Mouse (Mus musculus): ENCODE results near the gene Nars2.

Nars2 gene

GRCm38 (mm10) chr7:97078685-97079084 is 127.4 kb downstream of the Nars2 start:
- H3K36me3 ChIP-seq (ENCODE audit: control insufficient read depth, insufficient read depth, low read length, poor library complexity, severe bottlenecking), result no peaks in the 10 kb centered on the region
- DNase-seq (ENCODE audit: low read depth, low spot score), result no peak
- no peaks in the 10 kb centered on the region; the same call in 1 of the 2 replicates for H3K27me3 ChIP-seq (ENCODE audit: control insufficient read depth, insufficient read depth, low read length, poor library complexity, severe bottlenecking)

GRCm38 (mm10) chr7:97079145-97079544 is 127.8 kb downstream of the Nars2 start:
- no peaks in the 10 kb centered on the region; the same call in 1 of the 2 replicates for H3K27me3 ChIP-seq (ENCODE audit: control insufficient read depth, insufficient read depth, low read length, poor library complexity, severe bottlenecking)
- no peaks in the 10 kb centered on the region for H3K36me3 ChIP-seq (ENCODE audit: control insufficient read depth, insufficient read depth, low read length, poor library complexity, severe bottlenecking)
- peak; percentile 49 for DNase-seq (ENCODE audit: low read depth, low spot score)

- no peaks in the 10 kb centered on the region for H3K36me3 ChIP-seq (ENCODE audit: control insufficient read depth, insufficient read depth, low read length, poor library complexity, severe bottlenecking)
- no peaks in the 10 kb centered on the region; the same call in 1 of the 2 replicates for H3K27me3 ChIP-seq (ENCODE audit: control insufficient read depth, insufficient read depth, low read length, poor library complexity, severe bottlenecking)
- DNase-seq (ENCODE audit: low read depth, low spot score), result no peak
These were observed 128.5 kb downstream of the Nars2 start for GRCm38 (mm10) chr7:97079651-97080365.

- DNase-seq (ENCODE audit: low read depth, low spot score), result no peak
- Histone ChIP-seq H3K36me3 (ENCODE audit: control insufficient read depth, insufficient read depth, low read length, poor library complexity, severe bottlenecking) (no peaks in the 10 kb centered on the region), H3K27me3 (ENCODE audit: control insufficient read depth, insufficient read depth, low read length, poor library complexity, severe bottlenecking) (no peaks in the 10 kb centered on the region; the same call in 1 of the 2 replicates)
These were observed 129.4 kb downstream of the Nars2 start for GRCm38 (mm10) chr7:97080621-97081241.

- Histone ChIP-seq H3K27me3 (ENCODE audit: control insufficient read depth, insufficient read depth, low read length, poor library complexity, severe bottlenecking) (no peaks in the 10 kb centered on the region; the same call in 1 of the 2 replicates), H3K36me3 (ENCODE audit: control insufficient read depth, insufficient read depth, low read length, poor library complexity, severe bottlenecking) (no peaks in the 10 kb centered on the region)
- DNase-seq (ENCODE audit: low read depth, low spot score), result peak; percentile 63
These were observed 130.1 kb downstream of the Nars2 start, which contains the start of gene Gab2 for GRCm38 (mm10) chr7:97081242-97081958. Gab2 (plus strand) TSS chr7:97081586.

- no peaks in the 10 kb centered on the region for H3K36me3 ChIP-seq (ENCODE audit: control insufficient read depth, insufficient read depth, low read length, poor library complexity, severe bottlenecking)
- H3K27me3 ChIP-seq (ENCODE audit: control insufficient read depth, insufficient read depth, low read length, poor library complexity, severe bottlenecking), result no peaks in the 10 kb centered on the region; the same call in 1 of the 2 replicates
- DNase-seq (ENCODE audit: low read depth, low spot score), result no peak
These were observed 130.6 kb downstream of the Nars2 start for GRCm38 (mm10) chr7:97081959-97082218.

GRCm38 (mm10) chr7:97082219-97083101 is 131.2 kb downstream of the Nars2 start:
- H3K36me3 ChIP-seq (ENCODE audit: control insufficient read depth, insufficient read depth, low read length, poor library complexity, severe bottlenecking), result no peaks in the 10 kb centered on the region
- DNase-seq (ENCODE audit: low read depth, low spot score), result peak; percentile 26
- H3K27me3 ChIP-seq (ENCODE audit: control insufficient read depth, insufficient read depth, low read length, poor library complexity, severe bottlenecking), result no peaks in the 10 kb centered on the region; the same call in 1 of the 2 replicates

- Histone ChIP-seq H3K36me3 (ENCODE audit: control insufficient read depth, insufficient read depth, low read length, poor library complexity, severe bottlenecking) (no peaks in the 10 kb centered on the region), H3K27me3 (ENCODE audit: control insufficient read depth, insufficient read depth, low read length, poor library complexity, severe bottlenecking) (no peaks in the 10 kb centered on the region; the same call in 1 of the 2 replicates)
- DNase-seq (ENCODE audit: low read depth, low spot score), result no peak
These were observed 132.3 kb downstream of the Nars2 start for GRCm38 (mm10) chr7:97083579-97083978.

GRCm38 (mm10) chr7:97084181-97084580 is 132.9 kb downstream of the Nars2 start:
- no peak for DNase-seq (ENCODE audit: low read depth, low spot score)
- H3K27me3 ChIP-seq (ENCODE audit: control insufficient read depth, insufficient read depth, low read length, poor library complexity, severe bottlenecking), result no peaks in the 10 kb centered on the region; the same call in 1 of the 2 replicates

GRCm38 (mm10) chr7:97085291-97085690 is 134.0 kb downstream of the Nars2 start:
- no peaks in the 10 kb centered on the region; the same call in 1 of the 2 replicates for H3K27me3 ChIP-seq (ENCODE audit: control insufficient read depth, insufficient read depth, low read length, poor library complexity, severe bottlenecking)
- no peaks in the 10 kb centered on the region for H3K36me3 ChIP-seq (ENCODE audit: control insufficient read depth, insufficient read depth, low read length, poor library complexity, severe bottlenecking)
- peak; percentile 77 for DNase-seq (ENCODE audit: low read depth, low spot score)

More at GRCm38 (mm10) chr7:97084181-97084580, 132.9 kb downstream of the Nars2 start:
- no peaks in the 10 kb centered on the region for H3K36me3 ChIP-seq (ENCODE audit: control insufficient read depth, insufficient read depth, low read length, poor library complexity, severe bottlenecking)

GRCm38 (mm10) chr7:97094241-97094640 is 142.9 kb downstream of the Nars2 start:
- no peak for DNase-seq (ENCODE audit: low read depth, low spot score)
- Histone ChIP-seq H3K27me3 (ENCODE audit: control insufficient read depth, insufficient read depth, low read length, poor library complexity, severe bottlenecking) (no peaks in the 10 kb centered on the region), H3K36me3 (ENCODE audit: control insufficient read depth, insufficient read depth, low read length, poor library complexity, severe bottlenecking) (no peaks in the 10 kb centered on the region)

GRCm38 (mm10) chr7:97108119-97108518 is 156.8 kb downstream of the Nars2 start:
- no peak for DNase-seq (ENCODE audit: low read depth, low spot score)
- Histone ChIP-seq H3K27me3 (ENCODE audit: control insufficient read depth, insufficient read depth, low read length, poor library complexity, severe bottlenecking) (no peaks in the 10 kb centered on the region), H3K36me3 (ENCODE audit: control insufficient read depth, insufficient read depth, low read length, poor library complexity, severe bottlenecking) (no peaks in the 10 kb centered on the region)

Measured in splenic B cell, adult 2 months (primary cell).